Mouse (Mus musculus): ENCODE measurements around the gene Slc7a11. TPM values are rescaled to one million over a fixed set of nuclear protein-coding genes. Genes with fewer than 3 reads are reported as not detected.

Gene Slc7a11
- polyA plus RNA-seq, 1 experiment = 2.1 TPM

DNA sequence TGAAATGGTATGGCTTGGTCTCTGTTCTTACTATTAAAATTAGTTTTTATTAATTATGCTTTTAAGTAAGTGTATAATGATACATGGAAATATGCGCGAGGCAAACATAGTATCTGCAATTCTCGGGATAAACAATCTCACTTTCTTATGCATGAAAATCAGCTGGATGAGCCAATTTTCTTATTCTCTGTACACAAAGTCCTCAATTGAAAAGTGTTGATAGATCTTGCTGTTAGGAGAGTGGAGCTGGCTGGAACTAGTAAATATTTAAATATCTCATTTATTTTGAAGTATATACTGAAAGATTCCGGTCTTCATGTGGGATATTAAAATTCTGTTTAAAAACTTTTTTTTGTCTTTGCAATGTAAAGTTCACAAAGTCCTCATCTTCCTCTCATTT lies 184.6 kb downstream of the Slc7a11 start:
- Histone ChIP-seq H3K4me3 (replicated peaks; ENCODE audit: extremely low read depth, low read depth, low read length) (no peak overlapping the region), H3K4me1 (ENCODE audit: control insufficient read depth, insufficient read depth, low read length) (no peaks in the 10 kb centered on the region)
- 69% methylated on average over 4 of the region's 4 CpGs for WGBS
- no peak for DNase-seq
- TF ChIP-seq CTCF (IDR thresholded peaks at IDR 0.05; ENCODE audit: insufficient read depth, low read length) (no peak), POLR2A (IDR thresholded peaks at IDR 0.05; ENCODE audit: borderline replicate concordance, extremely low read depth, low read depth, low read length) (no peak)

DNA sequence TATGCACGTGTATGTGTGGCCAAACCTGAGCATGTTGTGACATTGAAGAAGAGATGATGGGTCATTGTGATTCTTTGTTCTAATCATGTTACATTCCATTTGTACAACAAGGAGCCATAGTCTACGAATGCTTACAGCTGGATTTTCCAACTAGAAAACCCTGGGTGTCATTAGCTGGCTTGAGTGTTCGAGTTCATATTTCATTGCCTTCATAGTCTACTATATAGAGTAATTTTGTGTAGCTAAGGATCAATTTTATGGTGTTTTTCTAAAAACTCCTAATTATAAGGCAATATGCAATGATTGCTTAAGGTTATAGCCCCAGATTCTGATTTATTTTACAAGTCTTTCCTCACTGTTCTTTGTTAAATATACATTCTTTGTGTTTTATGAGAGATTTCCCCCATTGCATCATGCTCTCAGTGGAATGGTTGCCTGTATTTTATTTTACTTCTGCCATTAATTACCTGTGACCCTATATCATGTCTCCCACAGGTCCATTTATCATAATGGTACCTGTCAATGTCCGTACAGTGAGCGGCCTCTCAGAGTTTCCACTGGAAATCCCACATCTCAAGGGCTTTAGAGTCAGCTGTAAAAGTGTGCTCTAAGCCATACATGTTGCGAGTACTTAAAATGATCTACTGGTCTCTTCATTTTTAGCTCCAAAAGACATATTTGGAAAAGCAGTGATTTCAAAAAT lies 193.7 kb downstream of the Slc7a11 start:
- DNase-seq = no peak
- TF ChIP-seq POLR2A (IDR thresholded peaks at IDR 0.05; ENCODE audit: borderline replicate concordance, extremely low read depth, low read depth, low read length) (no peak), CTCF (IDR thresholded peaks at IDR 0.05; ENCODE audit: insufficient read depth, low read length) (no peak)
- WGBS = 88% methylated on average over 6 of the region's 6 CpGs
- no peak overlapping the region for H3K4me3 ChIP-seq (replicated peaks; ENCODE audit: extremely low read depth, low read depth, low read length)
- H3K4me1 ChIP-seq (ENCODE audit: control insufficient read depth, insufficient read depth, low read length) = no peaks in the 10 kb centered on the region

DNA sequence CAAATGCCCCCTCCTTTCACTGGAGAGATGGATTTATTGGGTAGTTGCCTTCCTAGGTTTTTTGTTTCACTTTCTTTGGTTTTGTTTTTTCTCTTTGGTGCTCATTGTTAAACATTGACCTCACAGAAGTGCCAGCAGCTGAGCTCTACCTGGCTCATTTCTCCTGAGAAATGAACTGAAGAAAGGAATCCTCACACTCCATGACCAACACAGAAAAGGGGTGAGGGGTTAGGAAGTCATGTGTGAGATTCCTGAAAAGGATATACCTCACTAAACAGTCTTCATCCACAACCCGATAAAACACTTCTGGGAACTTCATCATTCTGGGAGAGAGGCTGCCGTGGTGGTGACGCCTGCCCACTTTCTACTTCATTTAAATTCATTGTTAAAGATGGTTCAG lies 207.4 kb downstream of the Slc7a11 start:
- no peak for DNase-seq
- WGBS = 78% methylated on average over 3 of the region's 3 CpGs
- Histone ChIP-seq H3K4me3 (replicated peaks; ENCODE audit: extremely low read depth, low read depth, low read length) (no peak overlapping the region), H3K4me1 (ENCODE audit: control insufficient read depth, insufficient read depth, low read length) (no peaks in the 10 kb centered on the region)
- TF ChIP-seq POLR2A (IDR thresholded peaks at IDR 0.05; ENCODE audit: borderline replicate concordance, extremely low read depth, low read depth, low read length) (no peak), CTCF (IDR thresholded peaks at IDR 0.05; ENCODE audit: insufficient read depth, low read length) (no peak)

GRCm38 (mm10) chr3:50233144-50233543 lies 210.3 kb downstream of the Slc7a11 start:
- DNase-seq = no peak
- H3K4me3 ChIP-seq (replicated peaks; ENCODE audit: extremely low read depth, low read depth, low read length) = no peak overlapping the region
- H3K4me1 ChIP-seq (ENCODE audit: control insufficient read depth, insufficient read depth, low read length) = no peaks in the 10 kb centered on the region
- TF ChIP-seq CTCF (IDR thresholded peaks at IDR 0.05; ENCODE audit: insufficient read depth, low read length) (no peak), POLR2A (IDR thresholded peaks at IDR 0.05; ENCODE audit: borderline replicate concordance, extremely low read depth, low read depth, low read length) (no peak)
- 47% methylated on average over 5 of the region's 5 CpGs for WGBS

- DNase-seq = no peak
- H3K4me1 ChIP-seq (ENCODE audit: control insufficient read depth, insufficient read depth, low read length) = no peaks in the 10 kb centered on the region
- TF ChIP-seq POLR2A (IDR thresholded peaks at IDR 0.05; ENCODE audit: borderline replicate concordance, extremely low read depth, low read depth, low read length) (no peak), CTCF (IDR thresholded peaks at IDR 0.05; ENCODE audit: insufficient read depth, low read length) (no peak)
- 51% methylated on average over 2 of the region's 2 CpGs for WGBS
- H3K4me3 ChIP-seq (replicated peaks; ENCODE audit: extremely low read depth, low read depth, low read length) = no peak overlapping the region
Observed at GRCm38 (mm10) chr3:50224390-50225114, 218.9 kb downstream of the Slc7a11 start.

GRCm38 (mm10) chr3:50220454-50220853 lies 223.0 kb downstream of the Slc7a11 start:
- Histone ChIP-seq H3K4me1 (ENCODE audit: control insufficient read depth, insufficient read depth, low read length) (no peaks in the 10 kb centered on the region), H3K4me3 (replicated peaks; ENCODE audit: extremely low read depth, low read depth, low read length) (no peak overlapping the region)
- no peak for TF ChIP-seq POLR2A (IDR thresholded peaks at IDR 0.05; ENCODE audit: borderline replicate concordance, extremely low read depth, low read depth, low read length)
- TF ChIP-seq CTCF (IDR thresholded peaks at IDR 0.05; ENCODE audit: insufficient read depth, low read length) = no peak
- 52% methylated on average over 2 of the region's 2 CpGs for WGBS
- DNase-seq = no peak

GRCm38 (mm10) chr3:50186369-50186768 lies 257.0 kb downstream of the Slc7a11 start:
- no peak overlapping the region for H3K4me3 ChIP-seq (replicated peaks; ENCODE audit: extremely low read depth, low read depth, low read length)
- no peak for DNase-seq
- 60% methylated on average over 5 of the region's 5 CpGs for WGBS
- TF ChIP-seq POLR2A (IDR thresholded peaks at IDR 0.05; ENCODE audit: borderline replicate concordance, extremely low read depth, low read depth, low read length) (no peak), CTCF (IDR thresholded peaks at IDR 0.05; ENCODE audit: insufficient read depth, low read length) (no peak)
- no peaks in the 10 kb centered on the region for H3K4me1 ChIP-seq (ENCODE audit: control insufficient read depth, insufficient read depth, low read length)

DNA sequence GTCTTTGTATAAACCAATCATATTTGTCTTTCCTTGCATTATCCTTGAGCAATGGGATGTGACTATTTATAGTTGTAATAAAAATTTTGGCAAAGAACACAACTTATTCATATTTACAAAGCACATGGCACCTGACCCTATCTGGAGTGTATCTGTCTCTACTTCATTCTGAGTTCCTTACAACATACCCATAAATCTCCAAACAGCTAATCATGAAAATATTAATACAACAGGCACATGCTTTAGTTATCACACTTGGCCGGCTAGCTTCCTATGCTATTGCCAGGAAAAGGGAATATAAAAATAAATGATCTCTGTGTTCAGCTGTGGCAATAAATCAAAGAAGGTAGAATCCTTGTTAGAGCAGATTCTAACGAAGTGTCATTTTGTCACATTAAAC lies 257.5 kb downstream of the Slc7a11 start:
- Histone ChIP-seq H3K4me3 (replicated peaks; ENCODE audit: extremely low read depth, low read depth, low read length) (no peak overlapping the region), H3K4me1 (ENCODE audit: control insufficient read depth, insufficient read depth, low read length) (no peaks in the 10 kb centered on the region)
- TF ChIP-seq CTCF (IDR thresholded peaks at IDR 0.05; ENCODE audit: insufficient read depth, low read length) = no peak
- TF ChIP-seq POLR2A (IDR thresholded peaks at IDR 0.05; ENCODE audit: borderline replicate concordance, extremely low read depth, low read depth, low read length) = no peak
- DNase-seq = no peak
- 48% methylated on average over 2 of the region's 2 CpGs for WGBS

DNA sequence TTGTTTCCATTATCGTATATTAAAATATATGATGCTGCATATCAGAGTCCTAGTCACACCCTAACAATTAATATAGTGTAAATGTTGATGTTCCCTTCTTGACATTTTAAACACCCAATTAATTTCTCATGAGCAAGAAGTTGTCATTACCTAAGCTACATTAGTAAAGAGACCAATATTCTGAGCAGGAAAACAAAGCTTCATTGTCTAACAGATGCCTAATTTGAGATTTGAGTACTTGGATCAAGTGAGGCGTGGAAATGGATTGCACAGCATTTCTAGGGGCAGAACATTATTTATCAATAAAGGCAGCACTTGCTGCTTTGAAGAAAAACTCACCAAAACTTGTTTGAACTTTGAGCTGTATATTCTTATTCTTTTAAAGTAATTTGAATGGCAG lies 282.7 kb downstream of the Slc7a11 start:
- no peak overlapping the region for H3K4me3 ChIP-seq (replicated peaks; ENCODE audit: extremely low read depth, low read depth, low read length)
- no peak for TF ChIP-seq POLR2A (IDR thresholded peaks at IDR 0.05; ENCODE audit: borderline replicate concordance, extremely low read depth, low read depth, low read length)
- no peak for DNase-seq
- WGBS = 67% methylated on average over 2 of the region's 2 CpGs
- H3K4me1 ChIP-seq (ENCODE audit: control insufficient read depth, insufficient read depth, low read length) = no peaks in the 10 kb centered on the region

DNA sequence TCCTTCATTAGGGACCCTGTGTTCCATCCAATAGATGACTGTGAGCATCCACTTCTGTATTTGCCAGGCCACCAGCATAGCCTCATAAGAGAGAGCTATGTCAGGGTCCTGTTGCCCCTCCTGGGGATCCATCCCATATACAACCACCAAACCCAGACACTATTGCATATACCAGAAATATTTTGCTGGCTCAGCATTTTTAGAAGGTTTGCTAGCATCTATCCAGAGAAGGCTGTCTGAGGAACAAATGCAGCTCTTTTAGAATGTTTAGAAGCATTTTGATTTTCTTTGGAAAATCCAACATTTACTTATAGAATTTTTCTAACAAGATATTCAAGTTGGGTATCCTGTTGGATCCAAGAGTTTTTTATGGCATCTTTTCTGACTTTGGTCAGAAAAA lies 299.3 kb downstream of the Slc7a11 start:
- TF ChIP-seq POLR2A (IDR thresholded peaks at IDR 0.05; ENCODE audit: borderline replicate concordance, extremely low read depth, low read depth, low read length) (no peak), CTCF (IDR thresholded peaks at IDR 0.05; ENCODE audit: insufficient read depth, low read length) (no peak)
- no peak overlapping the region for H3K4me3 ChIP-seq (replicated peaks; ENCODE audit: extremely low read depth, low read depth, low read length)
- DNase-seq = no peak
- no peaks in the 10 kb centered on the region for H3K4me1 ChIP-seq (ENCODE audit: control insufficient read depth, insufficient read depth, low read length)
